Mouse (Mus musculus) 3134 (cell line): ENCODE data around the gene Snx10.
A peak's percentile ranks its signal among the peaks of the same experiment; 100 is the strongest.

ENCODE experiments used
- DNase-seq: peaks from one replicate; pipeline ENCODE4 v3.0.0-alpha.2; 2011; ENCODE audit warnings: low spot score; ENCODE audit not compliant: insufficient read length; ENCODE audit errors: extremely low read depth

The Snx10 gene

DNA sequence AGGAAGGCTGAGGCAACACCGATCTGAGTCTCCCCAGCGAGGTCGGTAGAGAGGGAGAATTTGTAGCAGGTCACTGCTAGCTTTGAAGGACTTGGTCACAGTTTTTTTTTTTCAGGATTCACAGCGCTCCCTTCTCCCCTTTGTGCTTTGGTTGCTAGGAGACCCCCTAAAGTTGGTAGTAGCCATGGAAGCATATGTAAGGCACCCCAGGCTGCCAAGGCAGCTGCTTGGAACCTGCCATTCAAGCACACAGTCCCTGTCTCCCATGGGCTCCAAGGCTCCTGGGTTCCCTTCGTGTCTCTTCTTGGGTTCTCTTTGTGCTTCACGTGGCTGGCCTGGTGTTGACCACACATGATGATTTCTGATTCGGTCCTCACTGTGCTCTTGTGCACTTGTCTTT lies 5.8 kb downstream of the Snx10 start:
- no peak for DNase-seq

DNA sequence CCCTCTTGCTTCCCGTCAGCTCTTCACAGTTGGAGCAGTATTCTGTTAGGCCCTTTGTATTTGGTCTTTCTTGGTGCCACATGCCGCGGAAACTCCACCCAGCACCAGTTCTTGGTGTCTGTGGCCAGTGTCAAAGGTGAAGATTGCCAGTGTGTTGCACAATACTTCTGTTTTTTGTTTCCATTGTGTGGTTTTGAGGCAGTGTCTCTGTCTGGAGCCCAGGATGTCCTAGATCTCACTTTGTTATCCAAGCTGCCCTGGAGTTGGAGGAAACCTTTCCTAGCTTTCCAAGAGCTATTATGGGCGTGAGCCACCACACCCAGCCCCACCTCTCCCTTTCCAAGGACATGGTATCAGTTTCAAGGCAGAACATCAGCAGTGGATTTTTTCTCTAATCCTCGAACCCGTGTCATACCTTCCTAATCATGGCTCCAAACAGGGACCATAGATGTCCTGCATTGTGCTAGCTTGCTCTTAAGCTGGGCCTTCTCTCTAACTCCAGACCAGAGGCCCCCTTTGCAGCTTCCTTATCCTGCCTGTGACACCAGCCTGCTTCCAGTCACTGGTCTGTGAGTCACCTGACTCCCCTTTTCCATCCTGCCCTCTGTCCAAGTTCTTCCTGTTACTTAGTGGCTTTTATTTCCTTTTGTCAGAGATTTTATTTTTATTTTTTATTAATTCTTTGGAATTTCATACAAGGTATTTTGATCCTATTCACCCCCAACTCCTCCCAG lies 9.9 kb downstream of the Snx10 start:
- no peak for DNase-seq

DNA sequence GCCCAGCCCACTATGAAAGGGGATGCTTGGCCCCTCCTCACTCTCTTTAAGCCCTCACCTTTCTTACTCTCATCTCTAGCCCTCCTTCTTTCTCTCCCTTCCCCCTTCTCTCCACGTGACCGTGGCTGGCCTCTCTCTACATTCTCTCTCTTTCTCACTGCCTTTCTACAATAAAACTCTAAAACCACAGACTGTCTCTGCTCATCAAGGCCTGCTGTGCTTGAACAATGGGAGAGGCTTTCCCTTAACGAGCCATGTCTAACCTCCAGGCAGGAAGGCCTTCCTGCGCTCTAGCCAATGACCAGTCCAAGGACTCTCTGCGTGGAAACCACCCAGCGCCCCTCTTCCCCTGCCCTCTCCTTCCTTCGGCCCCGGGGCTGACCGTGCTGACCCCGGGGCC lies 11.9 kb downstream of the Snx10 start:
- no peak for DNase-seq

DNA sequence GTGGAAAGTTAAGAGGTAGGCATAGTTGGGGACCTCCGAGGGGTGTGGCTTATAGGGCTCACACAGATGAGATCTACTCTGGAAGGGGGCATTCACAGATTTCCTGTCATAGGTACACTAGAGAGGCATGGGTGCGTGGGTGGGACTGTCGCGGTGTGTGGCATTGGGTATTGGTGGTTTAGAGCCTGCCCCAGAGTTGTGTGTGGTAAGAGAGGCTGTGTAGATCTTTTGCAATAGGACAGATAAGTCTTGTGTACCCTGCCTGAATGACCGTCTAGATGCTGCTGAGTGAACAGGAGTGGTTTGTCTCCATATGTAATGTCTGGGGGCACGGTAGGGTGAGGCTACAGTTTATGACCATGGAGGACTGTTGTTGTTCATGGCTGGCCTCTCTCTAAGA lies 16.8 kb downstream of the Snx10 start:
- DNase-seq = no peak

DNA sequence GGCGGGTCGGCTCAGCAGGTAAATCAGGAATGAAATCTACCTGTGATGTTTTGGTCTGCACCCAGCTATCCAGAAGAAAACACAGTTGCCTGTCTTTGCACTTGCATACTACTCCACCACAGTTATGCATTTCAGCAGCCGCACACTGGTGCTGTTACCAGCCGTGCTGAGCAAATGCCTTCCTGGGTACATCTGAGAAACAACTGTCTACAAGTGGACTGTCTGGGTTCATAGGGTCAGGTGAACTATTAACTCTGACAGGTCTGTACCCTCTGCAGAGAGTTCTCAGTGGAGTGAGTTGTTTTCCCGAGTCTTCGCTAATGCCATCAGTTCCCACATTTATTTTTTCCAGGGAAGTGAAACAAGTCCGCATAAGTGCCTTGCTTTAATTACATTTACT lies 17.7 kb downstream of the Snx10 start:
- no peak for DNase-seq

DNA sequence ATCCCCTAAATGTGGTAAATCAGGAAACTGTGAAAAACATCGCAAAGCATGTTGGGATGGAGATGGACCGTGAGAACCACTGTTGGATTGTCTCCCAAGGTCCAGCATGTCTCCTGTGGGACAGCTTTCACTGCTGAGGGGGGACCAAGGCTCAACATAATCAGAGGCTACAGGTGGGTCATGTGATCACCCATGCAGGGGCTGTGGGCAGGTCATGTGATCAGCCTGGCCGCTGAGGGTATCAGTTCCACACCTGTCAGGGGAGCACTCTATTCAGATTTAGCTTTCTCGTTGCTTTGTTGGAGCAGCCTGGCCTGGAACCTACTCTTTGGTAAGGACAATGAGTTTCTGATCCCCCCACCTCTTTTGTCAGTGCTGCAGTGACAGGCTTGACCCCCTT lies 18.4 kb downstream of the Snx10 start:
- DNase-seq = no peak

DNA sequence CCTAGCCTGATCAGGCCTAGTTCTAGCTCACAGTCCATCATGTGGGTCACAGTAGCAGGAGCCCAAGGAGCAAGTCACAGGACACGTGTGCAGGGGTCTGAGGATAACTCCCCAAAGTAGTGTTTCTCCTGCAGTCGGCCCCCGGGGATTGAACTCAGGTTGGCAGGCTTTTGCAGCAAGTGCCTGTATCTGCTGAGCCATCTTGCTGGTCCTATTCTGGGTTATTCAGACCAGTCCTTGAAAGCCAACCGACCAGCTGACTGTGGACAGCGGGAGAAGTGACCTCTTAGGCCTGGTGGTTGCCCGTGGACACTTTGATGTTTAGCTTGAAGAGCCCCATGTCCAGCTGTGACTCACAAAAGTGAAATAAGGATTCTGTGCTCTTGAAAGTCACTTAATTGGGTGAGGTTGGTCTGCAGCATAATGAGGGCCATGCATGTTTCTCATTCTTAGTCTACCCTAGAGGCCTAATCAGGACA lies 20.0 kb downstream of the Snx10 start:
- no peak for DNase-seq

DNA sequence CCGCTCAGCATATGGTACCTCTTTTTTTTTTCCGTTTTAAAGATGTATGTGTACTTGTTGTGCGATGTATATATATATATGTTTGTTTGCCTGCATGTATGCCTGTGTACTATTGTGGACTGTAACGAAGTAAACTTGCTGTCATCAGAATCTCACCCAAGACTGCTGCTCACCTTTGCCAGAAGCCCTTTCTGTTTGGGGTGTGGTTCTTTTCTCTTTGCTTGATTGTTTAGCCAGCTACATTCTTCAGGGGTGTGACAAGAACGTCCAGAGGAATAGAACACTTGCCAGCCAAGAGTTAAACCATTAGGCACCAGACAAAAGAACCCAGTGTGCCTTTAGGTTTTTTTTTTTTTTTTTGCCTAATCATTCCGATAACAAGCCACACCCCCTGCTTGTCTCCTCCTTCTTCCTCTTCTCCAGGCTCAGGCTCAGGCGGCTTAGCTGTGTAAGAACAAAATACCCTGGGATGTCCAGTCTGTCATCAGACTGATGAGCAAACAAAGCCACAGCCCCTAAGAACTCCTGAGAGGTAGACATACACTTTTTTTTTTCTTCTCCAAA lies 20.5 kb downstream of the Snx10 start:
- DNase-seq = no peak

DNA sequence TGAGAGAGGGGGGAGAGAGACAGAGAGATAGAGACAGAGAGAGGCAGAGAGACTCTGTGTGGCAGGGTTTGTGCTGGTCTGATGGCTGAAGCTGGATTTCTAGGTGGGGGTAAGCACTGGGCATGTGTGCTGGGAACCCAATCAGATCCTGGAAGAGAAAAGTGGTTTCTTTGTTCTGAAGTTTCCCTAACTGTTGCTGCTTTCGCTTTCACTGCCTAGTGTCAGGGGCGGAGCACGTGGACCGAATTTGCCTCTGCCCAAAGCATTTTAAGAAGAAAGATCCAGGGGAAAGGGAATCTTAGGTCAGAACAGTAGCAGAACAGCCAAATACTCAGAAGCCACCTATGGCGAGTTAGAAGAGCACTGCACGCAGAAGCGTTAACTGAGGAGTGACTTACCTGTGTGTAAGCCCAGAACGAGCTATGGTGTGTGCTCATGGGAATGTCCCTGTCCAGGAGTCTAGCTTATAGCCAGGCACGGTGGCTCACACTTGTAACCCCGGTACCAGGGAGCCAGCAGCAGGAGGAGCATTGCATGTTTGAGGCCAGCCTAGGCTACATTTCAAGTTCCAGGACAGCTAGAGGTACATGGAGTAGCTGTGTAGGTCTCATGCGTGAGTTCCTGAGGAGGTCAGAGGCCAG lies 21.6 kb downstream of the Snx10 start:
- peak; percentile 30 for DNase-seq

DNA sequence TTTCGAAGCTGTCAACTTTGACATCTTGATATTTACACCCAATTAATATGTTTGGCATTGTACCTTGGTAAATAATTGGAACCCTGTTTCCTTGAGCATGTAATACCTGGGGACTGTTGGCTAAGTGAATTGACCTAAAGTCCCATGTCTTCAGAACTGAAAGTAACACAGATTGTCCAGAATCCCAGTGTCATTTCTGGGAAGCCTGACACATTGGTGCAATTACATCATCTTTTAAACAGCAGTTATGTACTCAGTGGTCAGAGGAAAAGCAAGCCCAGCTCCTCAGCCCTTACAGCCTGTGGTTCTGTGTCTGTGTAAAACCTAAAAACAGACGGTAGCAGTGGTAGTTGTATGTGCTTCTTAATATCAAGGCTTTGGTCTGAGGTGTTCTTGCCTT lies 22.4 kb downstream of the Snx10 start:
- no peak for DNase-seq

DNA sequence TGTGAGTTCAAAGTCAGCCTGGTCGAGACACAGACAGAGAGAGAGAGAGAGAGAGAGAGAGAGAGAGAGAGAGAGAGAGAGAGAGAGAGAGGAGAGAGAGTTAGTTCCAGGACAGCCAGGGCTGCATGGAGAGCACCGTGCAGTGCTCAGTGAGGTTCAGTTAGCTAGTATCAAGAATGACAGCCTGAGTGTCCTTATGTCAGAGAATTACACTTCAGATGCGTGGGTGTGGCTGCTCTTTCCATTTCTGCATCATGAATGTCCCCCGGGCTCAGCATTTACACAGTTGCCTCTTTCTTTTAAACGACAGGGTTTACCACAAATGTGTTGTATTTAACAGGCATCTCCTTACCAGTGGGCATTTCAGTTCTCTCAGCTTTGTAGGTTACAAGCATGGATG lies 25.1 kb downstream of the Snx10 start:
- no peak for DNase-seq

DNA sequence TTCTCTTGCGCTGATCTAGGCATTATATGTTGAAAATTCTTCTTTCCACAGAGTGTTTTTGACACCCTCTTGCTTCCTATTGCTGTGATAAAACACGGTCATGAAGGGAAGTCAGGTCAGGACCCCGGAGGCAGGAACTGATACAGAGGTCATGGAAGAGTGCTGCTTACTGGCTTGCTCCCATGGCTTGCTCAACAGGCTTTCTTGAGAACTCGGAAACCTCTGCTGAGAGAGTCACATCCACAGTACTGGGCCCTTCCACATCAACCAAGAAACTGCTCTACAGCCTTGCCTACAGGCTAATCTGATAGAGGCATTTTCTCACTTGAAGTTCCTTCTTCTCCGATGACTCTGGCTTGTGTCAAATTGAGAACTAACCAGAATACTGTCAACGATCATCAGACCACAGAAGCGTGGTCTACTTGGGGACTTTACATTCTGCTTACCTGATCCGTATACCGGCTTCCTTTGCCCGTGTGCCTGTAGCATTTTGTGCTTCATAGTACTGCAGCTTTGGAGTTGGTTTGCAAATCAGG lies 27.6 kb downstream of the Snx10 start:
- DNase-seq = no peak

DNA sequence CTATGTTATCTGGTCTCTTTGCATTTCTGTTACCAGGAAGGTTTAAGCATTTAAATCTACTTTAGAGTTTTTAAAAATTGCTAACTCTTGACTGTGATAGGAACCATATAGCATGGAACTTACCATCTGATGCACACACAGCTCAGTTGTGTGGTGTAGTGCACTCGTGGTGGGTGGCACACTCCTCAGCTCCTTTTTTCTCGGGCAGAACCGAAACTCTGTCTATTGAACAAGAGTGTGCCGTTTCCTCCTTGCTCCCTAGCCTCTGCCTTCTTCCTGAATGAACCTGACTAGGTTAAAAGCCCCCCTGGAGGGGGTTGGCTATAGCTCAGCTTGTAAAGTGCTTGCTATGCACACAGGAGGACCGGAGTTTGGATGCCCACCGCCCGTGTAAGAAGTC lies 32.9 kb downstream of the Snx10 start:
- no peak for DNase-seq

DNA sequence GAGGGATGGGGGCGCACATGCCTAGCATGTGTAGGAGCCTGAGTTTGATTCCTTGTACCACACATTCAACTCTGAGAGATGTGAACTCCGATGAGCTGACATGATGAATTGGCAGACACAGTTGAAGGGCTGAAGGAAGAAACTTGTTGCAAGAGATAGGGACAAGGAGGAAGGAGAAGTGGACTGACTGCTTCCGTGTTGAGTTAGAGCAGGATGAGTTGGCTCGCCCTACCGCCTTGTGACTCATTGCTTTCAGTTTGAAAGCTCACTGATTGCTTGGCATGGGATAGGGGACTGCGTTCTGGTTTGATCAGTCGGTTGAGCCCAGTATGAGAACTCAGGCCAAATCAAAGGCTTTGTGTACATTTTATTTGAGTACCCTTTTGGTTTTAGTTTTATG lies 34.6 kb downstream of the Snx10 start:
- no peak for DNase-seq

DNA sequence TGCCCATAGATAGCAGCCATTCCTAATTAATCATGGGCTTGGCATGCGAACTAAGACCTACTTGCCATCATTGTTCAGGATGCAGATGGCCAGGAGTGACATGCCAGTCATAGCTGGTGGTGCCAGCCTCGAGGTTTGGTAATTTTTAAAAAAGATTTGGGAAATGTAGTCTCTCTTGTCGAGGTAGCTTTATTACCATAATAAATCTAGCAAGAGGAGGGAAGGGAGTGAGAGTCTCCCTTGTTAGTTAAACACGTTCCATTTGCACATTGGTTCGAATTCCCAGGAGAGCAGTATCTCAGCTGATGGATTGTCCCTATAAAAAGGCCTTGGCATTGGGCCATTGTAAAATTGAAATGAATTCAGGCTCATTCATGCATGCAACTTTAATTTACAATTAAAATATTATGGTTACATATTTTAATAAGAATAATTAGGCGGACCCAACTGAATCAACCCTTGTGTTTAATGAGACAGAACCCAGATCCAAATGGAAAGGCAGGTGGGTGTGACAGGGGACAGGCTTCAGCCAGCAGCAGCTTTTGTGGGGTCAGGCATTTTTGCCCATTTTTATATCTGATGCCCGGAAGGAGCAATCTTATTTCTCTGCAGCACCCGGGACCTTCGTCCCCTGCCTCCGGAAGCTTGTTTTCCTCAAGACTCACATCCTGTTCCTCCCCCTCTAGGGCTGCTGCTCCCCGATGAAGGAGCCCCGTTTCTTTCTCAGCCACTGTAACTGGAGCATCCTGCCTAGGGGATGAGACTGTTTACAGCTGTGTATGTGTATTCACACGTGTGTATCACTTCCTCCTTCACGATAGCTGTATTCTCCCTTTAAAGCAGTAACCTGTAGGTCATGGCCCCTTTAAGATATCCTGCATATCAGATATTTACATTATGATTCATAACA lies 43.3 kb downstream of the Snx10 start:
- no peak for DNase-seq

DNA sequence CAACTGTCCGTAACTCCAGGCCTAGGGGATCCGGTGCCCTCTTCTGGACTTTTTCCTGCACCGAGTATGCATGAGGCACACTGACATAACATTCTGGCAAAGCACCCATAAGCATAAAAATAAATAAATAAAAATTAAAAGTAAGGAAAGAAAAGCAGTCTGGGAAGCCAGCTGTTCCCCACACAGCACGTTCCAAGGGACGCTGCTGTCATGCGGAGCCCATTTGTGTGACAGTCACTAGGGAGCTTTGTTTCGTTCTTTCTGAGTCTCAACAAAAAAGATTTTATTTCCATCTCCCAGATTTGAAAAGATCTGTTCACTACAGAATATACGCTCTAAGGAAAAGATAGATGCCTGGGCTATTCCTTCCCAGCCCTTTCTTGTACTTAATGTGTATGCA lies 45.4 kb downstream of the Snx10 start:
- no peak for DNase-seq

DNA sequence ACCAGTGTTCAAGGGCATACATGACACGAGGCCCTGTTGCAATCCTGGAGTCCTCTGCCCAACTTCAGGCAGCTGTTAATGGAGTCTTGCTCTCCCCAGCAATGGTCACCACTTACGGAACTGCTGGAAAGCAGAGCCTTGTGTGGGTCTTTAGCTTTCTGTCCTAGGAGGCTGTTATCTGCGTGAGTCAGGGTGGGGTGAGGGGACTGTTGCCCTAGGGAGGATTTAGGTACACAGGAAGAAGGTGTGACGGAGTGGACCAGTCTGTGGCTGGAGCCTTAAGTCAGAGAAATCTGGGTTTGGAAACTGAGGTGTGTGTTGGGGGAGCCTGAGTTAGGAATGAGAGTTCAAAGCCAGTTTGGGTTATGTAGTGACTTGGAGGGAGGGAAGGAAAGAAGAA lies 49.4 kb downstream of the Snx10 start:
- no peak for DNase-seq

DNA sequence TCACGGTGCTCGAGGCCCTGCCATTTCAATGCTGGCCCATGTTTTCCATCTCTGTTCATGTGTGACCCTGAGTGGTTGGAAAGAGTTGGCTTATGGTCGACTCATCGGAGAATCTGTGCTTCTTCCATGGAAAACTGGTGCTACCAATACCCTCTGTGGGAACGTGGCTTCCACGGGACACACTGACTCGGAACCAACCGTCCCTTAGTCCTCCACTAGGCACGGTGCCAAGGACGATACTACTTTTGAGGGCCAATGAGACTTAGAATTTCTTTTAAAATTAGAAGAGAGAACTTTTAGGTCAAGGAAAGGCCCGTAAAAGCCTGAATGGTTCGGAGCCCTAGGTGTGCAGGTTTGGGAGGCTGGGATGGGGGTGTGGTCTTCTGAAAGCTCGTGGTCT lies 50.4 kb downstream of the Snx10 start:
- no peak for DNase-seq

DNA sequence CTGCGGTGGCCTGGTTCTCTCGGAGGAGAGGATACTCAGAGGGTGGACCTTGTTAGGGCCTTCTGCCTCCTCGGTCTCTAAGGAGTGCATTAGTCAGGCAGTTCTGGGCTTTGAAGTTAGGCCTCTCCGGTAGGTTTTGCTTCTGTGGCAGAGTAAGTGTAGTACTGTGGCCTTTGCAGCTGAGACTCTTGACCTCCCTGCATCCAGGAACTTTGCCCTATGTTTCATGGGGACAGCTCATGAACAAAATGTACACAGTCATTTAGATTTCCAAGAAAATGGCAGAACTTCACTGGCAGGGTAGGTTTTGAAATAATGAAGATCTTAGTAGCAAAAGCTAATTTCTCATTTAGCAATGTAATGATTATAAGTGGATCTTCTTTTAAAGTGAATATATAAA lies 54.7 kb downstream of the Snx10 start:
- DNase-seq = no peak

DNA sequence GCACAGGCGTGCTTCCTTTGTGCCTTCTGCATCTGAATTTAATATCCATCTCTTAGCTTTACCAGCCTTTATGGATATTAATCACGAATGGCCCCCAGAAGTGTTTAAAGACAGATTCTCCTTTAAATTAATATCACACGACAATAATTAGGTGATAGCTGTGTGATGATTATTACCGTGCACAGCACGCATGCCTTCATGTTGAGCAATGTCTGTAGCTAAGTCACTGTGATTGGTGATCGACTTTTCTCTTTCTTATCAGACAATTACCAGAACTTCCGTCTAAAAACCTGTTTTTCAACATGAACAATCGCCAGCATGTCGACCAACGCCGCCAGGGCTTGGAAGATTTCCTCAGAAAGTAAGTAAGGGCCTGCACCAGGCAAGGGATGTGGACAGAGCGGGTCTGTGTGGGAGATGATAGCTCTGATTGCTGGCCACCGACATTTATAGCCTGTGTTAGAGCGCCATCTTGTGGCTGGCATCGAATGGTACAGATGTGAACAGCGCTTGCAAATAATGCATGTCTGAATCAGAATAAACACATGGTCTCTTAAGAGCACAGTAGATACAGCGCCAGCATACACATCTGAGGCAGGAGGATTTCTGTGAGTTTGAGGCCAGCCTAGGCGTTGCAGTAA lies 56.5 kb downstream of the Snx10 start:
- DNase-seq = peak; percentile 19
